9 mouse cellular contexts compared by ENCODE assay signal in genomic region chr4:124803406-124803805, GRCm38 (mm10). TPM values are rescaled to one million over a fixed set of nuclear protein-coding genes. Genes with fewer than 3 reads are reported as not detected.
DNase-seq lines count a peak whose midpoint lies in the region; ATAC-seq and TF ChIP-seq lines count a peak whose summit lies in the region.
"Had no signal": no experiment of that assay in that cellular context is flagged by ENCODE, and none has a peak within 500 bp of the region (broad histone marks: within the 10 kb centered on the region; RNA-seq: fewer than 3 reads in every experiment).

No protein-coding gene starts in this region.

- no peak for TF ChIP-seq POLR2A in lung, adult 2 months (IDR thresholded peaks at IDR 0.05; ENCODE audit: borderline replicate concordance, extremely low read depth, low read depth, low read length)
- TF ChIP-seq POLR2A in small intestine, adult 2 months (IDR thresholded peaks at IDR 0.05; ENCODE audit: low read depth, low read length), result no peak

- no peak overlapping the region for H3K27ac ChIP-seq in lung, embryonic 14.5 days (ENCODE audit: low read depth)
- no peak overlapping the region for H3K27ac ChIP-seq in embryonic facial prominence, embryonic 14.5 days (replicated peaks; ENCODE audit: low read depth, low read length)
- H3K27ac ChIP-seq in limb, embryonic 11.5 days (replicated peaks; ENCODE audit: low read depth, low read length), result no peak overlapping the region
- peak overlapping the region; percentile 67 for H3K27ac ChIP-seq in small intestine, adult 2 months (ENCODE audit: insufficient read depth, low read depth, low read length)

- H3K9ac ChIP-seq in lung, embryonic 14.5 days, result peak overlapping the region; percentile 81; the same call in 1 of the 2 replicates
- peak overlapping the region; percentile 91 for H3K9ac ChIP-seq in embryonic facial prominence, embryonic 14.5 days (ENCODE audit: low read depth, low read length)
- no peak overlapping the region for H3K9ac ChIP-seq in limb, embryonic 11.5 days (ENCODE audit: low read length)

- peaks cover 42% of the 10 kb centered on the region for H3K36me3 ChIP-seq in lung, embryonic 14.5 days (ENCODE audit: insufficient read depth)
- H3K36me3 ChIP-seq in embryonic facial prominence, embryonic 14.5 days (ENCODE audit: control insufficient read depth, insufficient read depth, low read length), result peaks cover 46% of the 10 kb centered on the region
- H3K36me3 ChIP-seq in limb, embryonic 11.5 days (ENCODE audit: control insufficient read depth, insufficient read depth, low read length), result peaks cover 7% of the 10 kb centered on the region
- peaks cover 34% of the 10 kb centered on the region for H3K36me3 ChIP-seq in small intestine, adult 2 months (ENCODE audit: control insufficient read depth, insufficient read depth, low read length)

- no peak for DNase-seq in lung, embryonic 14.5 days
- DNase-seq in lung, adult 2 months, result no peak
- no peak for DNase-seq in embryonic facial prominence, embryonic 14.5 days (ENCODE audit: low spot score)
- DNase-seq in limb, embryonic 11.5 days (ENCODE audit: low spot score), result no peak
- no peak for DNase-seq in gastrocnemius, postnatal 10 days
- DNase-seq in layer of hippocampus, postnatal 36 days, result no peak
- DNase-seq in kidney, postnatal 36 days, result no peak
- DNase-seq: heart, postnatal 36 days had no signal

- no peaks in the 10 kb centered on the region for H3K4me1 ChIP-seq in lung, embryonic 14.5 days (ENCODE audit: insufficient read depth)
- H3K4me1 ChIP-seq in lung, adult 2 months (ENCODE audit: control insufficient read depth, insufficient read depth, low read length), result peaks cover 5% of the 10 kb centered on the region; the same call in 1 of the 2 replicates
- peaks cover 6% of the 10 kb centered on the region for H3K4me1 ChIP-seq in embryonic facial prominence, embryonic 14.5 days (ENCODE audit: control insufficient read depth, insufficient read depth, low read length)
- no peaks in the 10 kb centered on the region for H3K4me1 ChIP-seq in limb, embryonic 11.5 days (ENCODE audit: control insufficient read depth, insufficient read depth, low read length)
- H3K4me1 ChIP-seq in small intestine, adult 2 months (ENCODE audit: control insufficient read depth, insufficient read depth, insufficient read length, low read length), result peaks cover 24% of the 10 kb centered on the region; the same call in 1 of the 2 replicates

- H3K4me2 ChIP-seq in lung, embryonic 14.5 days, result peak overlapping the region; percentile 77
- H3K4me2 ChIP-seq in embryonic facial prominence, embryonic 14.5 days (ENCODE audit: low read depth, low read length), result peak overlapping the region; percentile 95
- H3K4me2 ChIP-seq in limb, embryonic 11.5 days (ENCODE audit: low read depth, severe bottlenecking), result peak overlapping the region; percentile 64; the same call in 1 of the 2 replicates

- TF ChIP-seq CTCF in lung, embryonic 14.5 days (IDR thresholded peaks at IDR 0.05; ENCODE audit: low read depth), result no peak
- no peak for TF ChIP-seq CTCF in lung, adult 2 months (IDR thresholded peaks at IDR 0.05; ENCODE audit: insufficient read depth, low read length)
- no peak for TF ChIP-seq CTCF in small intestine, adult 2 months (IDR thresholded peaks at IDR 0.05; ENCODE audit: extremely low read depth, insufficient read length, insufficient replicate concordance, low read depth, low read length)

- no peaks in the 10 kb centered on the region for H3K9me3 ChIP-seq in lung, embryonic 14.5 days (ENCODE audit: low read depth, low read length)
- no peaks in the 10 kb centered on the region for H3K9me3 ChIP-seq in embryonic facial prominence, embryonic 14.5 days (ENCODE audit: control insufficient read depth, low read length)
- no peaks in the 10 kb centered on the region for H3K9me3 ChIP-seq in limb, embryonic 11.5 days (ENCODE audit: control insufficient read depth, low read length)

- H3K4me3 ChIP-seq in lung, embryonic 14.5 days (ENCODE audit: low read depth, low read length), result peak overlapping the region; percentile 88
- H3K4me3 ChIP-seq in lung, adult 2 months (replicated peaks; ENCODE audit: extremely low read depth, low read depth, low read length), result no peak overlapping the region
- peak overlapping the region; percentile 76 for H3K4me3 ChIP-seq in embryonic facial prominence, embryonic 14.5 days (ENCODE audit: low read depth, low read length)
- H3K4me3 ChIP-seq in limb, embryonic 11.5 days (ENCODE audit: low read depth, low read length), result peak overlapping the region; percentile 90
- peak overlapping the region; percentile 58 for H3K4me3 ChIP-seq in small intestine, adult 2 months (ENCODE audit: low read depth, low read length)

- H3K27me3 ChIP-seq in lung, embryonic 14.5 days (ENCODE audit: insufficient read depth, low read length), result no peaks in the 10 kb centered on the region
- H3K27me3 ChIP-seq in embryonic facial prominence, embryonic 14.5 days (replicated peaks; ENCODE audit: control insufficient read depth, insufficient read depth, low read length), result no peaks in the 10 kb centered on the region
- no peaks in the 10 kb centered on the region for H3K27me3 ChIP-seq in limb, embryonic 11.5 days (ENCODE audit: control insufficient read depth, insufficient read depth, low read length)
- no peaks in the 10 kb centered on the region for H3K27me3 ChIP-seq in small intestine, adult 2 months (ENCODE audit: control insufficient read depth, insufficient read depth, low read length)

- ATAC-seq in lung, embryonic 14.5 days (ENCODE audit: insufficient read depth), result no peak
- ATAC-seq in embryonic facial prominence, embryonic 14.5 days (ENCODE audit: low read depth), result no peak
- no peak for ATAC-seq in limb, embryonic 11.5 days (ENCODE audit: insufficient number of reproducible peaks, low FRiP score, low TSS enrichment, low read depth)

- 70% methylated on average over 6 of the region's 6 CpGs for WGBS in lung, embryonic 14.5 days
- 64% methylated on average over 6 of the region's 6 CpGs for WGBS in lung, adult 2 months
- WGBS in embryonic facial prominence, embryonic 14.5 days, result 75% methylated on average over 6 of the region's 6 CpGs
- WGBS in limb, embryonic 11.5 days, result 84% methylated on average over 6 of the region's 6 CpGs
- 50% methylated on average over 6 of the region's 6 CpGs for WGBS in small intestine, adult 2 months

RNA-seq across cellular contexts. Expression of gene Mtf1, which starts 1.5 kb away (rescaled TPM):
- 14.1 and 14.2 TPM in 2 replicates for polyA plus RNA-seq in lung, embryonic 14.5 days (2014; fragmentation: Nextera tagmentation; extraction: Ambion mirVana)
- polyA plus RNA-seq in lung, adult 2 months (2012; rRNA removed), result 6.5 and 8.0 TPM in 2 replicates
- 9.9 and 11.5 TPM in 2 replicates for polyA plus RNA-seq in embryonic facial prominence, embryonic 14.5 days (2014; fragmentation: Nextera tagmentation; extraction: Ambion mirVana)
- 14.1 TPM in 2 replicates for polyA plus RNA-seq in limb, embryonic 11.5 days (2014; fragmentation: Nextera tagmentation; extraction: Ambion mirVana)
- 2.8 and 12.4 TPM in 2 replicates for polyA plus RNA-seq in small intestine, adult 2 months (2012; rRNA removed)
- 10 to 100 TPM in 1 of 2 experiments, 1 to 10 TPM in 1; 8.6 to 14.0 TPM for total RNA-seq in gastrocnemius, postnatal 10 days (2021)
- 10 to 100 TPM; 25.1 to 29.6 TPM for total RNA-seq in layer of hippocampus, postnatal 36 days (2021)

RNA-seq across cellular contexts. Expression of gene Yrdc, which starts 47.1 kb away (rescaled TPM):
- polyA plus RNA-seq in lung, embryonic 14.5 days (2014; fragmentation: Nextera tagmentation; extraction: Ambion mirVana), result 42.4 and 44.7 TPM in 2 replicates
- 28.6 and 38.0 TPM in 2 replicates for polyA plus RNA-seq in lung, adult 2 months (2012; rRNA removed)
- 40.6 and 42.6 TPM in 2 replicates for polyA plus RNA-seq in embryonic facial prominence, embryonic 14.5 days (2014; fragmentation: Nextera tagmentation; extraction: Ambion mirVana)
- 46.8 and 47.3 TPM in 2 replicates for polyA plus RNA-seq in limb, embryonic 11.5 days (2014; fragmentation: Nextera tagmentation; extraction: Ambion mirVana)
- polyA plus RNA-seq in small intestine, adult 2 months (2012; rRNA removed), result 22.4 and 24.3 TPM in 2 replicates
- total RNA-seq in gastrocnemius, postnatal 10 days (2021), result 10 to 100 TPM; 10.3 to 11.9 TPM
- 10 to 100 TPM; 32.0 to 33.5 TPM for total RNA-seq in layer of hippocampus, postnatal 36 days (2021)

RNA-seq across cellular contexts. Expression of gene 1110065P20Rik, which starts 47.6 kb away (rescaled TPM):
- polyA plus RNA-seq in lung, embryonic 14.5 days (2014; fragmentation: Nextera tagmentation; extraction: Ambion mirVana), result 60.0 and 62.7 TPM in 2 replicates
- 37.8 and 43.6 TPM in 2 replicates for polyA plus RNA-seq in lung, adult 2 months (2012; rRNA removed)
- 64.2 and 64.4 TPM in 2 replicates for polyA plus RNA-seq in embryonic facial prominence, embryonic 14.5 days (2014; fragmentation: Nextera tagmentation; extraction: Ambion mirVana)
- polyA plus RNA-seq in limb, embryonic 11.5 days (2014; fragmentation: Nextera tagmentation; extraction: Ambion mirVana), result 46.6 and 47.5 TPM in 2 replicates
- 29.9 and 31.4 TPM in 2 replicates for polyA plus RNA-seq in small intestine, adult 2 months (2012; rRNA removed)
- 10 to 100 TPM; 28.7 to 29.3 TPM for total RNA-seq in gastrocnemius, postnatal 10 days (2021)
- total RNA-seq in layer of hippocampus, postnatal 36 days (2021), result 10 to 100 TPM; 87.1 to 93.6 TPM

RNA-seq across cellular contexts. Expression of gene Maneal, which starts 58.6 kb away (rescaled TPM):
- 0.61 and 0.82 TPM in 2 replicates for polyA plus RNA-seq in lung, embryonic 14.5 days (2014; fragmentation: Nextera tagmentation; extraction: Ambion mirVana)
- polyA plus RNA-seq in lung, adult 2 months (2012; rRNA removed), result 0.29 and 0.32 TPM in 2 replicates
- polyA plus RNA-seq in embryonic facial prominence, embryonic 14.5 days (2014; fragmentation: Nextera tagmentation; extraction: Ambion mirVana), result 1.4 and 2.0 TPM in 2 replicates
- polyA plus RNA-seq in limb, embryonic 11.5 days (2014; fragmentation: Nextera tagmentation; extraction: Ambion mirVana), result 0.43 and 0.81 TPM in 2 replicates
- polyA plus RNA-seq in small intestine, adult 2 months (2012; rRNA removed), result 0.25 and 0.33 TPM in 2 replicates
- under 1 TPM; 0.16 to 0.36 TPM for total RNA-seq in gastrocnemius, postnatal 10 days (2021)
- total RNA-seq in layer of hippocampus, postnatal 36 days (2021), result 10 to 100 TPM; 50.6 to 52.1 TPM
